Comparison of ENCODE assay signal across 10 mouse cellular contexts in the genomic region with DNA sequence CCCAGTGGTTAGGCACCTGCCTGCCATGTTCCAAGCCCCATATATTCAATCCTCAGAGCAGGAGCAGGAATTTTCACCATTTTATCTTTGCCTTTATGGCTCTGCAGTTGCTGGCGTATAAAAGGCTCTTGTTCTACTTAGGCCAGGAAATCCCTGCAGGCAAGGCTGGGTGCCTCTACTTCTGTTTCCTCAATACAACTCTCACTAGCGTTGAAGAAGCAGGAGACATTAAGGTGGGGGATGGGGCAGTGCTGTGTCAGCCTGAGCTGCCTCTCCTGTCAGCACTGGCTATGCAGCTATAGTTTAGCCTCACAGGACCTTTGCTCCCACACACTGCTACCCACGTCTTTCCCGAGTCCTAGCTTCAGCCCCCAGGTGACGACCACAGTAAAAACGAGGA. TPM values are rescaled to one million over a fixed set of nuclear protein-coding genes. Genes with fewer than 3 reads are reported as not detected.
DNase-seq lines count a peak whose midpoint lies in the region; ATAC-seq lines count a peak whose summit lies in the region.
"Had no signal": no experiment of that assay in that cellular context is flagged by ENCODE, and none has a peak within 500 bp of the region (broad histone marks: within the 10 kb centered on the region; RNA-seq: fewer than 3 reads in every experiment).

No protein-coding gene starts in this region.

- no peak overlapping the region for H3K4me2 ChIP-seq in heart, embryonic 12.5 days
- H3K4me2 ChIP-seq in neural tube, embryonic 13.5 days: no peak overlapping the region
- H3K4me2 ChIP-seq in neural tube, embryonic 15.5 days: no peak overlapping the region
- no peak overlapping the region for H3K4me2 ChIP-seq in limb, embryonic 11.5 days (ENCODE audit: low read depth, severe bottlenecking)
- H3K4me2 ChIP-seq in midbrain, embryonic 11.5 days: no peak overlapping the region

- H3K9me3 ChIP-seq in heart, embryonic 12.5 days (replicated peaks): no peaks in the 10 kb centered on the region
- H3K9me3 ChIP-seq in heart, embryonic 10.5 days: no peaks in the 10 kb centered on the region
- H3K9me3 ChIP-seq in neural tube, embryonic 13.5 days: no peaks in the 10 kb centered on the region
- no peaks in the 10 kb centered on the region for H3K9me3 ChIP-seq in neural tube, embryonic 15.5 days (replicated peaks)
- no peaks in the 10 kb centered on the region for H3K9me3 ChIP-seq in limb, embryonic 11.5 days (ENCODE audit: control insufficient read depth, low read length)
- H3K9me3 ChIP-seq in midbrain, embryonic 11.5 days (ENCODE audit: control insufficient read depth, low read length): no peaks in the 10 kb centered on the region

- H3K36me3 ChIP-seq in heart, embryonic 12.5 days: peaks cover 79% of the 10 kb centered on the region
- peaks cover 70% of the 10 kb centered on the region for H3K36me3 ChIP-seq in heart, embryonic 10.5 days
- H3K36me3 ChIP-seq in neural tube, embryonic 13.5 days: no peaks in the 10 kb centered on the region
- H3K36me3 ChIP-seq in neural tube, embryonic 15.5 days: 0 out of 2 replicates have a peak, but pooled peaks cover 3% of the 10 kb centered on the region
- H3K36me3 ChIP-seq in limb, embryonic 11.5 days (ENCODE audit: control insufficient read depth, insufficient read depth, low read length): peaks cover 22% of the 10 kb centered on the region; the same call in 1 of the 2 replicates
- H3K36me3 ChIP-seq in splenic B cell, adult 2 months (ENCODE audit: control insufficient read depth, insufficient read depth, low read length, poor library complexity, severe bottlenecking): peaks cover 23% of the 10 kb centered on the region
- peaks cover 7% of the 10 kb centered on the region; the same call in 1 of the 2 replicates for H3K36me3 ChIP-seq in midbrain, embryonic 11.5 days (ENCODE audit: control insufficient read depth, insufficient read depth, low read length)

- H3K4me3 ChIP-seq in heart, embryonic 12.5 days: no peak overlapping the region
- H3K4me3 ChIP-seq in heart, embryonic 10.5 days: no peak overlapping the region
- H3K4me3 ChIP-seq in neural tube, embryonic 13.5 days: no peak overlapping the region
- no peak overlapping the region for H3K4me3 ChIP-seq in neural tube, embryonic 15.5 days (replicated peaks)
- H3K4me3 ChIP-seq in limb, embryonic 11.5 days (ENCODE audit: low read depth, low read length): no peak overlapping the region
- H3K4me3 ChIP-seq in midbrain, embryonic 11.5 days (ENCODE audit: low read depth, low read length): no peak overlapping the region

- DNase-seq in heart, embryonic 10.5 days (ENCODE audit: low spot score): no peak
- DNase-seq in limb, embryonic 11.5 days (ENCODE audit: low spot score): no peak
- peak; percentile 66 for DNase-seq in splenic B cell, adult 2 months (ENCODE audit: low read depth, low spot score)
- no peak for DNase-seq in midbrain, embryonic 11.5 days (ENCODE audit: low spot score, missing footprints)
- no peak for DNase-seq in right cerebral cortex, adult 2 months (ENCODE audit: low spot score in 2 of 2)
- DNase-seq: cerebellum, adult 8-10 months; thymus, adult 2 months had no signal

- no peak overlapping the region for H3K9ac ChIP-seq in heart, embryonic 12.5 days
- H3K9ac ChIP-seq in neural tube, embryonic 13.5 days: no peak overlapping the region
- H3K9ac ChIP-seq in neural tube, embryonic 15.5 days (replicated peaks): no peak overlapping the region
- no peak overlapping the region for H3K9ac ChIP-seq in limb, embryonic 11.5 days (ENCODE audit: low read length)
- no peak overlapping the region for H3K9ac ChIP-seq in midbrain, embryonic 11.5 days (ENCODE audit: low read length)

- peak overlapping the region; percentile 55 for H3K27ac ChIP-seq in heart, embryonic 12.5 days (ENCODE audit: poor library complexity, severe bottlenecking)
- no peak overlapping the region for H3K27ac ChIP-seq in heart, embryonic 10.5 days
- H3K27ac ChIP-seq in neural tube, embryonic 13.5 days (replicated peaks): 0 out of 2 replicates have a peak overlapping the region, but pooled peaks have one; percentile 7
- no peak overlapping the region for H3K27ac ChIP-seq in neural tube, embryonic 15.5 days (replicated peaks)
- H3K27ac ChIP-seq in limb, embryonic 11.5 days (replicated peaks; ENCODE audit: low read depth, low read length): 0 out of 2 replicates have a peak overlapping the region, but pooled peaks have one; percentile 3
- H3K27ac ChIP-seq in midbrain, embryonic 11.5 days (ENCODE audit: low read depth, low read length): no peak overlapping the region

- no peak for ATAC-seq in heart, embryonic 12.5 days (ENCODE audit: insufficient number of reproducible peaks, low FRiP score)
- ATAC-seq in neural tube, embryonic 13.5 days (ENCODE audit: low read depth): no peak
- ATAC-seq in neural tube, embryonic 15.5 days (ENCODE audit: low FRiP score): no peak
- ATAC-seq in limb, embryonic 11.5 days (ENCODE audit: insufficient number of reproducible peaks, low FRiP score, low TSS enrichment, low read depth): no peak
- no peak for ATAC-seq in midbrain, embryonic 11.5 days (ENCODE audit: low FRiP score)

- H3K4me1 ChIP-seq in heart, embryonic 12.5 days (replicated peaks): peaks cover 18% of the 10 kb centered on the region
- peaks cover 20% of the 10 kb centered on the region; the same call in 1 of the 2 replicates for H3K4me1 ChIP-seq in heart, embryonic 10.5 days
- peaks cover 6% of the 10 kb centered on the region for H3K4me1 ChIP-seq in neural tube, embryonic 13.5 days (replicated peaks)
- H3K4me1 ChIP-seq in neural tube, embryonic 15.5 days: no peaks in the 10 kb centered on the region
- 0 out of 2 replicates have a peak, but pooled peaks cover 4% of the 10 kb centered on the region for H3K4me1 ChIP-seq in limb, embryonic 11.5 days (ENCODE audit: control insufficient read depth, insufficient read depth, low read length)
- H3K4me1 ChIP-seq in midbrain, embryonic 11.5 days (ENCODE audit: control insufficient read depth, insufficient read depth, low read length): no peaks in the 10 kb centered on the region

- WGBS in heart, embryonic 12.5 days: 61% methylated on average over 6 of the region's 6 CpGs
- 49% methylated on average over 6 of the region's 6 CpGs for WGBS in heart, embryonic 10.5 days
- WGBS in neural tube, embryonic 13.5 days: 55% methylated on average over 6 of the region's 6 CpGs
- WGBS in neural tube, embryonic 15.5 days: 76% methylated on average over 6 of the region's 6 CpGs
- WGBS in limb, embryonic 11.5 days: 69% methylated on average over 6 of the region's 6 CpGs
- 85% methylated on average over 6 of the region's 6 CpGs for WGBS in midbrain, embryonic 11.5 days

- no peaks in the 10 kb centered on the region for H3K27me3 ChIP-seq in heart, embryonic 12.5 days (replicated peaks)
- no peaks in the 10 kb centered on the region for H3K27me3 ChIP-seq in heart, embryonic 10.5 days (ENCODE audit: insufficient read depth, poor library complexity, severe bottlenecking)
- no peaks in the 10 kb centered on the region for H3K27me3 ChIP-seq in neural tube, embryonic 13.5 days
- H3K27me3 ChIP-seq in neural tube, embryonic 15.5 days (replicated peaks): no peaks in the 10 kb centered on the region
- no peaks in the 10 kb centered on the region for H3K27me3 ChIP-seq in limb, embryonic 11.5 days (ENCODE audit: control insufficient read depth, insufficient read depth, low read length)
- H3K27me3 ChIP-seq in splenic B cell, adult 2 months (ENCODE audit: control insufficient read depth, insufficient read depth, low read length, poor library complexity, severe bottlenecking): no peaks in the 10 kb centered on the region
- H3K27me3 ChIP-seq in midbrain, embryonic 11.5 days (ENCODE audit: control insufficient read depth, insufficient read depth, low read length): no peaks in the 10 kb centered on the region

RNA-seq across cellular contexts. Expression of gene Pml, which starts 17.8 kb away (rescaled TPM):
- 15.2 and 15.5 TPM in 2 replicates for polyA plus RNA-seq in heart, embryonic 12.5 days (2016; fragmentation: Nextera tagmentation; extraction: Ambion mirVana)
- 14.7 and 17.6 TPM in 2 replicates for polyA plus RNA-seq in heart, embryonic 10.5 days (2016; fragmentation: Nextera tagmentation; extraction: Ambion mirVana)
- 3.4 and 4.0 TPM in 2 replicates for polyA plus RNA-seq in neural tube, embryonic 13.5 days (2015; fragmentation: Nextera tagmentation; extraction: Ambion mirVana)
- polyA plus RNA-seq in neural tube, embryonic 15.5 days (2015; fragmentation: Nextera tagmentation; extraction: Ambion mirVana): 3.9 and 8.6 TPM in 2 replicates
- polyA plus RNA-seq in limb, embryonic 11.5 days (2014; fragmentation: Nextera tagmentation; extraction: Ambion mirVana): 18.7 and 19.6 TPM in 2 replicates
- polyA plus RNA-seq in midbrain, embryonic 11.5 days (2014; fragmentation: Nextera tagmentation; extraction: Ambion mirVana): 8.7 and 10.1 TPM in 2 replicates

RNA-seq across cellular contexts. Expression of gene Stoml1, which starts 21.2 kb away (rescaled TPM):
- 24.0 and 24.7 TPM in 2 replicates for polyA plus RNA-seq in heart, embryonic 12.5 days (2016; fragmentation: Nextera tagmentation; extraction: Ambion mirVana)
- polyA plus RNA-seq in heart, embryonic 10.5 days (2016; fragmentation: Nextera tagmentation; extraction: Ambion mirVana): 24.2 and 27.0 TPM in 2 replicates
- polyA plus RNA-seq in neural tube, embryonic 13.5 days (2015; fragmentation: Nextera tagmentation; extraction: Ambion mirVana): 86.0 and 107 TPM in 2 replicates
- 121 and 136 TPM in 2 replicates for polyA plus RNA-seq in neural tube, embryonic 15.5 days (2015; fragmentation: Nextera tagmentation; extraction: Ambion mirVana)
- 19.2 and 24.3 TPM in 2 replicates for polyA plus RNA-seq in limb, embryonic 11.5 days (2014; fragmentation: Nextera tagmentation; extraction: Ambion mirVana)
- 27.6 and 29.7 TPM in 2 replicates for polyA plus RNA-seq in midbrain, embryonic 11.5 days (2014; fragmentation: Nextera tagmentation; extraction: Ambion mirVana)

RNA-seq across cellular contexts. Expression of gene Islr2, which starts 27.6 kb away (rescaled TPM):
- polyA plus RNA-seq in heart, embryonic 12.5 days (2016; fragmentation: Nextera tagmentation; extraction: Ambion mirVana): 0.05 TPM in 1 of 2 replicates, not detected in the other
- polyA plus RNA-seq in heart, embryonic 10.5 days (2016; fragmentation: Nextera tagmentation; extraction: Ambion mirVana): not detected in 2 replicates
- 19.8 and 22.3 TPM in 2 replicates for polyA plus RNA-seq in neural tube, embryonic 13.5 days (2015; fragmentation: Nextera tagmentation; extraction: Ambion mirVana)
- polyA plus RNA-seq in neural tube, embryonic 15.5 days (2015; fragmentation: Nextera tagmentation; extraction: Ambion mirVana): 8.5 and 11.5 TPM in 2 replicates
- polyA plus RNA-seq in limb, embryonic 11.5 days (2014; fragmentation: Nextera tagmentation; extraction: Ambion mirVana): 0.48 and 0.60 TPM in 2 replicates
- 18.7 and 19.6 TPM in 2 replicates for polyA plus RNA-seq in midbrain, embryonic 11.5 days (2014; fragmentation: Nextera tagmentation; extraction: Ambion mirVana)

RNA-seq across cellular contexts. Expression of gene Islr, which starts 27.6 kb away (rescaled TPM):
- polyA plus RNA-seq in heart, embryonic 12.5 days (2016; fragmentation: Nextera tagmentation; extraction: Ambion mirVana): 8.5 and 8.6 TPM in 2 replicates
- polyA plus RNA-seq in heart, embryonic 10.5 days (2016; fragmentation: Nextera tagmentation; extraction: Ambion mirVana): 3.0 and 10.4 TPM in 2 replicates
- 53.6 and 58.2 TPM in 2 replicates for polyA plus RNA-seq in neural tube, embryonic 13.5 days (2015; fragmentation: Nextera tagmentation; extraction: Ambion mirVana)
- 52.3 and 54.2 TPM in 2 replicates for polyA plus RNA-seq in neural tube, embryonic 15.5 days (2015; fragmentation: Nextera tagmentation; extraction: Ambion mirVana)
- 30.8 and 37.6 TPM in 2 replicates for polyA plus RNA-seq in limb, embryonic 11.5 days (2014; fragmentation: Nextera tagmentation; extraction: Ambion mirVana)
- 13.0 and 13.9 TPM in 2 replicates for polyA plus RNA-seq in midbrain, embryonic 11.5 days (2014; fragmentation: Nextera tagmentation; extraction: Ambion mirVana)

Comparison
In these comparisons a context has a peak if more than half of its experiments do, and no peak if none do; other contexts are left out.
1. H3K27ac ChIP-seq: peak in heart, embryonic 12.5 days (single experiment), neural tube, embryonic 13.5 days (single experiment) and limb, embryonic 11.5 days (single experiment); none in heart, embryonic 10.5 days (single experiment), neural tube, embryonic 15.5 days (single experiment) and midbrain, embryonic 11.5 days (single experiment).